Mouse (Mus musculus): ENCODE results near the gene Fth1. TPM values are rescaled to one million over a fixed set of nuclear protein-coding genes. Genes with fewer than 3 reads are reported as not detected.

The Fth1 gene
- polyA plus RNA-seq, 1 experiment from 2014 or later, result 1,303 TPM

DNA sequence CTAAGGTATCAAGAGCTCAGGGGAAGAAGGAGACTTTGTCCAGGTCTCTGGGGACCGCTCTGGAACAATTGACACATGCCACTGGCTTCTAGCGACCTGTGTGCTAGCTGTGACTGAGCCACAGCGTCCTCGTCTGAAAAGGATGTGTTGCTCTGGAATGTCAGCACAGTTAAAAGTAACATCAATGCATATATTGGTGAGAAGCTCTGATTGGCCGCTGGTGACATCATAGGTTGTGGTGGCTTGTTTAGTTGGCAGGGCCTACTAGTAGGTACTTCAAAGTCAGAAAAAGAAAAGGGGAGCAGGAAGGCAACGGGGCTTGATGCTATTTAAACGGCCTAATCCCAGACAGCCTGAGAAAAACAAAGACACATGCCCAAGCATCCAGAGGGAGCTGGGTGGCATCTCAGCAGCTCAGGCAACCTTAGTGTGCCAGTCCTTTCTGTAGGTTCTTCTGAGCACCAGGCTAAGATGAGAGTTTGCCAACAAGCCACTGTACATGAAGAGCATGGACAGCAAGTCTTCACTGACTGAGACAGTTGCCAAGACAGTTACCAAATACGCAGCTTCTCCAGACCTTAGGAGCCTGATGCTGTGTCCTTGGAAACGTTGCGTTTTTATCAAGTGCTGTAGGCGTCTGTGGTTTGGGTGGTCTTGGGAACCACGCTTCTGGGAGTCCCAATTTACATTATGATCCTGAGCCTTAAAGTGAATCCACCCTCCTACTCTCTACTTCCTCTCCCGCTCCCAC lies 18.5 kb downstream of the Fth1 start:
- Histone ChIP-seq H3K9ac (replicated peaks; ENCODE audit: low read length) (no peak overlapping the region), H3K27me3 (ENCODE audit: control insufficient read depth, insufficient read depth, low read length) (no peaks in the 10 kb centered on the region), H3K4me3 (ENCODE audit: low read depth, low read length) (no peak overlapping the region), H3K4me2 (ENCODE audit: low read depth, low read length) (no peak overlapping the region), H3K27ac (replicated peaks; ENCODE audit: low read depth, low read length) (no peak overlapping the region), H3K4me1 (ENCODE audit: control insufficient read depth, insufficient read depth, low read length) (no peaks in the 10 kb centered on the region; the same call in 1 of the 2 replicates), H3K9me3 (replicated peaks; ENCODE audit: control insufficient read depth, low read length) (no peaks in the 10 kb centered on the region), H3K36me3 (replicated peaks; ENCODE audit: control insufficient read depth, insufficient read depth, low read depth, low read length) (no peaks in the 10 kb centered on the region)
- ATAC-seq (replicated peaks; ENCODE audit: insufficient number of reproducible peaks, low FRiP score, low TSS enrichment, low read depth) (no peak), DNase-seq (ENCODE audit: low spot score) (no peak)
- 65% methylated on average over 13 of the region's 13 CpGs for WGBS

GRCm38 (mm10) chr19:10000330-10000729 lies 19.9 kb downstream of the Fth1 start:
- no peak overlapping the region for H3K27ac ChIP-seq (replicated peaks; ENCODE audit: low read depth, low read length)
- no peak overlapping the region for H3K4me3 ChIP-seq (ENCODE audit: low read depth, low read length)
- no peaks in the 10 kb centered on the region for H3K36me3 ChIP-seq (replicated peaks; ENCODE audit: control insufficient read depth, insufficient read depth, low read depth, low read length)
- H3K4me2 ChIP-seq (ENCODE audit: low read depth, low read length), result no peak overlapping the region
- no peak for ATAC-seq (replicated peaks; ENCODE audit: insufficient number of reproducible peaks, low FRiP score, low TSS enrichment, low read depth)
- H3K9ac ChIP-seq (replicated peaks; ENCODE audit: low read length), result no peak overlapping the region
- H3K4me1 ChIP-seq (ENCODE audit: control insufficient read depth, insufficient read depth, low read length), result no peaks in the 10 kb centered on the region; the same call in 1 of the 2 replicates
- DNase-seq (ENCODE audit: low spot score), result peak; percentile 69
- WGBS, result 20% methylated on average over 3 of the region's 3 CpGs
- no peaks in the 10 kb centered on the region for H3K27me3 ChIP-seq (ENCODE audit: control insufficient read depth, insufficient read depth, low read length)
- no peaks in the 10 kb centered on the region for H3K9me3 ChIP-seq (replicated peaks; ENCODE audit: control insufficient read depth, low read length)

DNA sequence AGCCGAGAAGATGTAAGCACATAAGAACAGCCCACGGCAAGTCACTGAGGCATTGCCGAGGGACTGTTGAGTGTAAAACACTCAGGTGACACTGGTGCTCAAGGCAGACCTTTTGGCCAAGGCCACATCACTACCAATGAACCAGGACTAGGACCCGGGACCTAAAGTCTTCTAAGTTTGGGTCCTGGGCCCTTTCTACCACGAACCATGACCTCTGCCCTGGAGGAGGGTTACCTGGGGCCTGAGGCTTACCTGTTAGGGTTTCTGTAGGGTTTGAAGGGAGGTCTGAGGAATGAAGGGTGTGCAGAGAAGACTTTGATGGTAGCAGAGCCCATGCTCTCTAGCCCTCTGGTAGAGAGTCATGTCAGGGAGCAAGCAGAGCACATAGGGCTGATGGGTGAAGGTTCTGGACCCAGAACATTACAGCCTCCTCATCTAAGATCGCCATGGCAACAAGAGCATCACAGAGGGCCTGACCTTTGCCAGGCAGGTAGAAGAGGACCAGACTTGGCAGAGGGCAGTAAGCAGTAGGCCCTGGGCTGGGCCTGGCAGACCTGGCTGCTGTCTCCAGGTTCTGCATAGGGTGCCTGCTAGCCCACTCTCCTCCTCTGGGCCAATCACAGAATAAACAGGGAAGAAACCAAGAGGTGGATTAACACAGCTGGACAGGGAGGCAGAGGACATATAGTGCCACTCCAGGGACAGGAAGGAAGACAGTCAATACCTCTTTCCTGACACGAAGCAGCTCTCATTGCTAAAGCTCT lies 21.0 kb downstream of the Fth1 start, which contains the start of the genes Best1 and Rab3il1:
TSS of gene Best1 (minus strand) at position 428 of the 764 bp plus-strand sequence.
TSS of gene Rab3il1 (plus strand) at position 464 of the 764 bp plus-strand sequence.
- H3K36me3 ChIP-seq (replicated peaks; ENCODE audit: control insufficient read depth, insufficient read depth, low read depth, low read length), result no peaks in the 10 kb centered on the region
- H3K9ac ChIP-seq (replicated peaks; ENCODE audit: low read length), result no peak within 1 kb of the TSS
- no peaks in the 10 kb centered on the region for H3K27me3 ChIP-seq (ENCODE audit: control insufficient read depth, insufficient read depth, low read length)
- H3K4me2 ChIP-seq (ENCODE audit: low read depth, low read length), result no peak within 1 kb of the TSS
- no peak for ATAC-seq (replicated peaks; ENCODE audit: insufficient number of reproducible peaks, low FRiP score, low TSS enrichment, low read depth)
- DNase-seq (ENCODE audit: low spot score), result no peak
- no peaks in the 10 kb centered on the region; the same call in 1 of the 2 replicates for H3K4me1 ChIP-seq (ENCODE audit: control insufficient read depth, insufficient read depth, low read length)
- no peak within 1 kb of the TSS for H3K27ac ChIP-seq (replicated peaks; ENCODE audit: low read depth, low read length)
- 77% methylated on average over 7 of the region's 7 CpGs for WGBS
- no peak within 1 kb of the TSS for H3K4me3 ChIP-seq (ENCODE audit: low read depth, low read length)
- H3K9me3 ChIP-seq (replicated peaks; ENCODE audit: control insufficient read depth, low read length), result no peaks in the 10 kb centered on the region

GRCm38 (mm10) chr19:10003696-10004095 lies 23.3 kb downstream of the Fth1 start:
- WGBS, result 90% methylated on average over 1 of the region's 1 CpGs
- DNase-seq (ENCODE audit: low spot score), result no peak
- H3K27me3 ChIP-seq (ENCODE audit: control insufficient read depth, insufficient read depth, low read length), result no peaks in the 10 kb centered on the region
- no peak overlapping the region for H3K9ac ChIP-seq (replicated peaks; ENCODE audit: low read length)
- no peak overlapping the region for H3K27ac ChIP-seq (replicated peaks; ENCODE audit: low read depth, low read length)
- no peaks in the 10 kb centered on the region for H3K36me3 ChIP-seq (replicated peaks; ENCODE audit: control insufficient read depth, insufficient read depth, low read depth, low read length)
- no peak for ATAC-seq (replicated peaks; ENCODE audit: insufficient number of reproducible peaks, low FRiP score, low TSS enrichment, low read depth)
- no peak overlapping the region for H3K4me3 ChIP-seq (ENCODE audit: low read depth, low read length)
- H3K9me3 ChIP-seq (replicated peaks; ENCODE audit: control insufficient read depth, low read length), result no peaks in the 10 kb centered on the region
- H3K4me2 ChIP-seq (ENCODE audit: low read depth, low read length), result no peak overlapping the region
- H3K4me1 ChIP-seq (ENCODE audit: control insufficient read depth, insufficient read depth, low read length), result no peaks in the 10 kb centered on the region; the same call in 1 of the 2 replicates

- no peak for ATAC-seq (replicated peaks; ENCODE audit: insufficient number of reproducible peaks, low FRiP score, low TSS enrichment, low read depth)
- Histone ChIP-seq H3K27me3 (ENCODE audit: control insufficient read depth, insufficient read depth, low read length) (no peaks in the 10 kb centered on the region), H3K36me3 (replicated peaks; ENCODE audit: control insufficient read depth, insufficient read depth, low read depth, low read length) (no peaks in the 10 kb centered on the region), H3K9me3 (replicated peaks; ENCODE audit: control insufficient read depth, low read length) (no peaks in the 10 kb centered on the region), H3K4me3 (ENCODE audit: low read depth, low read length) (no peak overlapping the region), H3K27ac (replicated peaks; ENCODE audit: low read depth, low read length) (no peak overlapping the region), H3K4me1 (ENCODE audit: control insufficient read depth, insufficient read depth, low read length) (peaks cover 3% of the 10 kb centered on the region), H3K9ac (replicated peaks; ENCODE audit: low read length) (no peak overlapping the region), H3K4me2 (ENCODE audit: low read depth, low read length) (no peak overlapping the region)
- no peak for DNase-seq (ENCODE audit: low spot score)
- WGBS, result 82% methylated on average over 1 of the region's 1 CpGs
Observed at GRCm38 (mm10) chr19:10011408-10011807, 31.0 kb downstream of the Fth1 start.

- Histone ChIP-seq H3K9ac (replicated peaks; ENCODE audit: low read length) (no peak overlapping the region), H3K9me3 (replicated peaks; ENCODE audit: control insufficient read depth, low read length) (no peaks in the 10 kb centered on the region), H3K4me1 (ENCODE audit: control insufficient read depth, insufficient read depth, low read length) (peaks cover 5% of the 10 kb centered on the region), H3K36me3 (replicated peaks; ENCODE audit: control insufficient read depth, insufficient read depth, low read depth, low read length) (no peaks in the 10 kb centered on the region), H3K4me3 (ENCODE audit: low read depth, low read length) (no peak overlapping the region), H3K27ac (replicated peaks; ENCODE audit: low read depth, low read length) (peak overlapping the region; percentile 81), H3K4me2 (ENCODE audit: low read depth, low read length) (no peak overlapping the region), H3K27me3 (ENCODE audit: control insufficient read depth, insufficient read depth, low read length) (no peaks in the 10 kb centered on the region)
- DNase-seq (ENCODE audit: low spot score) (peak; percentile 87), ATAC-seq (replicated peaks; ENCODE audit: insufficient number of reproducible peaks, low FRiP score, low TSS enrichment, low read depth) (peak; percentile 63)
- WGBS, result 14% methylated on average over 6 of the region's 6 CpGs
Observed at GRCm38 (mm10) chr19:10012827-10013278, 32.5 kb downstream of the Fth1 start.

DNA sequence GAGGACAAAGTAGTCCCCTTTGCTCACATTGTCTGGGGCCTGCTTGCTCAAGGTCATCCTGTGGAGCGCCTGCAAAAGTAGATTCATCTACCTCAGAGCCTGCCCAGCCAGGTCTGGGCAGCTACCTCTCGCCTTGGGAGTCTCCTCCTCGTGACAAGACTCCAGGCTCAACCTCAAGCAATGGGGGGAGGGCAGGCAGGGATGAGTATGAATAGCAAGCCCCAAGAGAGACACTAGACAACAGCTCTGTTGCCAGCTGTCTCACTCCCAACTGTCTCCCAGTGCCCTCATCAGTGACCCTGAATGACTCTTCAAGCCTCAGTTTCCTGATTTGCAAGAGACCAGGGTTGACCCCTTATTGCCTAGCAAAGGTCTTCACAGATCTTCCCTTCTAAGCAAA lies 33.0 kb downstream of the Fth1 start:
- WGBS, result 14% methylated on average over 3 of the region's 3 CpGs

GRCm38 (mm10) chr19:10013913-10014312 lies 33.5 kb downstream of the Fth1 start:
- H3K4me3 ChIP-seq (ENCODE audit: low read depth, low read length), result no peak overlapping the region
- 27% methylated on average over 5 of the region's 5 CpGs for WGBS
- H3K9ac ChIP-seq (replicated peaks; ENCODE audit: low read length), result no peak overlapping the region
- peak; percentile 95 for DNase-seq (ENCODE audit: low spot score)
- H3K9me3 ChIP-seq (replicated peaks; ENCODE audit: control insufficient read depth, low read length), result no peaks in the 10 kb centered on the region
- H3K4me1 ChIP-seq (ENCODE audit: control insufficient read depth, insufficient read depth, low read length), result peaks cover 5% of the 10 kb centered on the region
- peak; percentile 37 for ATAC-seq (replicated peaks; ENCODE audit: insufficient number of reproducible peaks, low FRiP score, low TSS enrichment, low read depth)
- H3K27ac ChIP-seq (replicated peaks; ENCODE audit: low read depth, low read length), result peak overlapping the region; percentile 81
- no peaks in the 10 kb centered on the region for H3K36me3 ChIP-seq (replicated peaks; ENCODE audit: control insufficient read depth, insufficient read depth, low read depth, low read length)
- H3K4me2 ChIP-seq (ENCODE audit: low read depth, low read length), result no peak overlapping the region
- H3K27me3 ChIP-seq (ENCODE audit: control insufficient read depth, insufficient read depth, low read length), result no peaks in the 10 kb centered on the region

More for the DNA sequence above, 33.0 kb downstream of the Fth1 start:
- DNase-seq (ENCODE audit: low spot score) (no peak), ATAC-seq (replicated peaks; ENCODE audit: insufficient number of reproducible peaks, low FRiP score, low TSS enrichment, low read depth) (peak; percentile 0; the same call in 1 of the 2 replicates)
- peaks cover 5% of the 10 kb centered on the region for H3K4me1 ChIP-seq (ENCODE audit: control insufficient read depth, insufficient read depth, low read length)
- no peak overlapping the region for H3K9ac ChIP-seq (replicated peaks; ENCODE audit: low read length)
- no peak overlapping the region for H3K4me2 ChIP-seq (ENCODE audit: low read depth, low read length)
- H3K4me3 ChIP-seq (ENCODE audit: low read depth, low read length), result no peak overlapping the region
- no peaks in the 10 kb centered on the region for H3K9me3 ChIP-seq (replicated peaks; ENCODE audit: control insufficient read depth, low read length)
- no peaks in the 10 kb centered on the region for H3K27me3 ChIP-seq (ENCODE audit: control insufficient read depth, insufficient read depth, low read length)
- H3K36me3 ChIP-seq (replicated peaks; ENCODE audit: control insufficient read depth, insufficient read depth, low read depth, low read length), result no peaks in the 10 kb centered on the region
- peak overlapping the region; percentile 81 for H3K27ac ChIP-seq (replicated peaks; ENCODE audit: low read depth, low read length)

Measured in embryonic facial prominence, embryonic 11.5 days (tissue).